Mouse (Mus musculus): ENCODE data around the gene B3gnt2.

B3gnt2 gene

GRCm38 (mm10) chr11:22813427-22813826 lies 47.3 kb downstream of the B3gnt2 start:
- DNase-seq, result no peak

- no peak for DNase-seq
These were observed 49.3 kb downstream of the B3gnt2 start for GRCm38 (mm10) chr11:22811413-22811812.

GRCm38 (mm10) chr11:22809465-22810096 lies 51.2 kb downstream of the B3gnt2 start:
- no peak for DNase-seq

DNA sequence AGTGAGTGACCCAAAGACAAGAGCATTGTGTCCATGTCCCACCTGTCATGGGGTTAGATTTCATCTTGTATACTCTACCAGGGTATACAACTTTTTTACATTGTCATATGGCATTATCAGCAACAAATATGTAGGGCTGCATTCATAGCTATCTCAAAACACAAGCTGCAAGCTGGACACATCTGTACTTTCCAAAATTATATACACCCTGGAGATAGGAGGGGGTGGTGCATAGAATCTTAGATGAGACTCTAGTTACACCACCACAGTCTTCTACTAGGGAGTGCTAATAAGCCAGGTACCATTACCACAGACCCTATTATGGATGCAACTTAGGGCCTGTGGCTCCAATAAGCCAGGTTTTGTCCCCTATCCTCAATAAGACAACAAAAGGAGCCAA lies 52.7 kb downstream of the B3gnt2 start:
- DNase-seq, result no peak

DNA sequence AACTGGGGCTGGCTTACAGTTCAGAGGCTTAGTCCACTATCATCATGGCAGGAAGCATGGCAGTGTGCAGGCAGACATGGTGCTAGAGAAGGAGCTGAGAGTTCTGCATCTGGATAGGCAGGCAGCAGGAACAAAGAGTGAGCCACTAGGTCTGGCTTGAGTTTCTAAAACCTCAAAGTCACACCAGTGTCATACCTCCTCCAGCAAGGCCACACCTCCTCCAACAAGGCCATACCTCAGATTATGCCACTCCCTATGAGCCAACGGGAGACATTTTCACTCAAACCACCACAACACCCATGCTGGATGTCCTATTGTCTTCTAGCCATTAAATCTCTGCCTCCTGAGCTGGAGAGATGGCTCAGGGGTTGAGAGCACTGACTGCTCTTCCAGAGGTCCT lies 55.6 kb downstream of the B3gnt2 start:
- DNase-seq, result no peak

- no peak for DNase-seq
These were observed 60.8 kb downstream of the B3gnt2 start for GRCm38 (mm10) chr11:22799987-22800424.

GRCm38 (mm10) chr11:22798916-22799315 lies 61.8 kb downstream of the B3gnt2 start:
- no peak for DNase-seq

GRCm38 (mm10) chr11:22794734-22795133 lies 66.0 kb downstream of the B3gnt2 start:
- no peak for DNase-seq

- DNase-seq, result no peak
These were observed 66.9 kb downstream of the B3gnt2 start for GRCm38 (mm10) chr11:22793881-22794203.

GRCm38 (mm10) chr11:22793176-22793880 lies 67.4 kb downstream of the B3gnt2 start:
- DNase-seq, result no peak

GRCm38 (mm10) chr11:22792149-22792548 lies 68.6 kb downstream of the B3gnt2 start:
- DNase-seq, result no peak

GRCm38 (mm10) chr11:22791726-22792125 lies 69.0 kb downstream of the B3gnt2 start:
- DNase-seq, result no peak

DNA sequence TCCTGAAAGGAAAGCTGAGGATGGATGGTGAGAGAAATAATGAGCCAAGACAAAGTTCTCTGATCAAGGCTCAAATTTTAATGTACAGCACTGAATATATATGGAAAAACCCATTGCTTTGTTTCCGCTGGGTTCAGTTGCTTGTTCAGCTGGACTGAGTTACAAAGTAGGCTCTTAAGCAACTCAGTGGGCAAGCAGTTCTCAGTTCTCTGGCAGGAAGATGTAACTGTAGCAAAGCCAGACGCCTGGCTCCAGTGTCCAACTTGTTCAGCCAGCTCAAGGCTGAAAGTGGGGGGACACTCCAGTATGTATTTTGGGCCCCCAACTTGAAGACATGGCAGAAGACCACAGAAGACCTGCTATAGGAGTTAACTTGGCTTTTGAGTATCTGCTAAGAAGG lies 72.9 kb downstream of the B3gnt2 start:
- no peak for DNase-seq

DNA sequence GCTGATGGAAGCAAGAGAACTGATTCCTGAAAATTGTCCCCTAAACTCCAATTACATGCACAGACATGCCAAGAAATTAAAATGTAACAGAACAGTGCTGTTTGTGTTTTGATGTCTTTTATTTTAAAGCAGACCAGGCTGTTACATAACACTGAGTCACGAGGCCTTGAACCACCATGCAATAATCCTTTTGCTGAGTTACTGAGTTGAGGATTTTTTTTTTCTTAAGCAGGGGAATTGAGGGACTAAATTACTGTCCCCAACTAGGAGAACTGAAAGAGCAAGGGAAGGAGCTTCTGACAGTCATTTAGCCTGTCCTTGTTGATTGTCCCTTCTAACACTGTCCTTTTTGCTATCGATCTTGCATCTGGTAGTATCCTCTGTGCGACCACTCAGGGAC lies 76.3 kb downstream of the B3gnt2 start:
- no peak for DNase-seq

DNA sequence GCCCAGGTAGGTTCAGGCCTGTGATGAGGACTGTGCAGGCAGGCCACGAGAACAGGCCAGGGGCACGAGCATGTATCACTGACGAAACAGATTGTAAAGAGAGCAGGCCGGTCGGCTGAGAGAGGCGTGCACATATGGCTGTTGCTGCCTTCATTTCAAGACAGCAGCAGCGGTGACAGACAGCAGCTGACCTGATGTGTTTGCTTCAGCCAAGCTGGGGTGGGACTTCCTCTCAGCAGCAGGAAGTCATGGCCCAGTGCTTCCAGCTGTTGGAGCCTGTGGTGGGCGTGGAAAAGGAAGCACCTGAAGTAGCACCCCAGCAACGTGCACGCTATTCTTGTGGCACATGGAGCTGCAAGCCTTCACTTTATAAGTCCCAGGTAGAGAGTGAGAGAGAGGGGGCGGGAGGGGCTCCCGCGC lies 78.0 kb downstream of the B3gnt2 start:
- DNase-seq, result no peak

DNA sequence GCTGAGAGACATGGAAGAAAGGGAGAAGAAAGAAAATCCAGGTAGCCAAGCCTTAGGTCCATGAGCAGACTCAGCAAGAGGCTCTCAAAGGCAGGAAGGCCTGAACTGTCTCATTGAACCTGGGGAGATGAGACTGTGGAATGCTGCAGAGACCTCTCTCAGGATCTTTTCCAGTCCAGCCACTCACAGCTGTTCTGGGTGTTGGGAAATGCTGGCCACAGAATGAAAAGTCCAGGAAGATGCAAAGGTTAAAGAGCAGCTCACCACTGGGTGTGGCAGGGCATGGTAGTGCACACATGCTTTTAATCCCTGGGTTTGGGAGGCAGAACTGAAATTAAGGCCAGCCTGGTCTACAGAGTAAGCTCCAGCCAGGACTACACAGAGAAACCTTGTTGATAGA lies 79.6 kb downstream of the B3gnt2 start:
- DNase-seq, result no peak

DNA sequence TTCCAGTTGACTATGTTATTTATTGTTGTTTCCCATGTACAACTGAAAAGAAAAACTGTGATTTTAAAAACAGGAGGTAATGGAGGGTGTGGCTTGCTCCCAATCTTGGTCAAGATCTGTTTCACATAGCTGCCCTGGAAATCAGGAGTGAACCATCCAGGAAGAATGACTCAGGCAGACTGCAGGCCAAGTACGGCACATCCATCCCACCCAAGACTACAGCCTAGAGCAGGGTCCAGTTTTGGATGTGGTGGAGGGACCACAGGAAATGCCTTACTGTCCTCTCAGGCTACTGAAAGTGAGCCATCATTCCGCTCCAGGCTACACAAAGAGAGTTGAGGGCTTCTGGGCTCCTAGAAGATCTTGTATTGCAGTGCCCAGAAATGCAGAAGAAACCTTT lies 80.0 kb downstream of the B3gnt2 start:
- no peak for DNase-seq

- no peak for DNase-seq
These were observed 80.8 kb downstream of the B3gnt2 start for GRCm38 (mm10) chr11:22779821-22780551.

DNA sequence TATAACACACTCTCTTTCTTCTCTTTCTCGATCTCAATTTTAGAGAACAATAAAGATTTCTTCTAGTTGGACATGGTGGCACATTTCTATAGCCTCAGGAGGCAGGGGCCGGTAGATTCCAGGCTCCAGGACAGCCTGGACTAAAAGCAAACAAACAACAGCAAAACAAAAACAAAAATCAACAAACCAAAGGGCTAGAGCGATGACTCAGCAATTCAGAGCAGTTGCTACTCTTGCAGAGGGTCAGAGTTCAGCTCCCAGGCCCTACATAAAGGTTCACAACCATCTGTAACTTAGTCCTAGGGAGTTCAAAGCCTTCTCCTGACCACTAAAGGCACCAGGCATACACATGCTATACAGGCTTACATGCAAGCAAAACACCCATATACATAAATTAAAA lies 82.2 kb downstream of the B3gnt2 start:
- DNase-seq, result no peak

- no peak for DNase-seq
These were observed 83.2 kb downstream of the B3gnt2 start for GRCm38 (mm10) chr11:22777531-22777930.

DNA sequence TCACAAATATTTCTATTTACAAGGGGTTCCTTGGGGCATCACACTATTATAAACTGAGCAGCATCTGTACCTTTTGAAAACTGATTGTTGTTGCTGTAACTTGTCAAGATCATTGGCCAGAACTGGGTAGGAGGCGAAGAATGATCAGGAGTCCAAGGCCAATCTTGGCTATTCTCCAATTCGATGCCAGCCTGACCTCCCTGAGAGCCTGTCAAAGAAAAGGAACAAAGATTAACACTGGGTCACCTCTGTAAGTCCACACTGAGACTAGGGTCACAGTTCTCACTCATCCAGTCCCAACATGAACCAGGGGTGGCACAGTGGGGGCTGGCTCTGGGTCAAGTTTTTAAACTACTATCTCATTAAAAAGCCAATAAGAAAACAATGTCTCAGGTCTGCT lies 85.9 kb downstream of the B3gnt2 start:
- no peak for DNase-seq

DNA sequence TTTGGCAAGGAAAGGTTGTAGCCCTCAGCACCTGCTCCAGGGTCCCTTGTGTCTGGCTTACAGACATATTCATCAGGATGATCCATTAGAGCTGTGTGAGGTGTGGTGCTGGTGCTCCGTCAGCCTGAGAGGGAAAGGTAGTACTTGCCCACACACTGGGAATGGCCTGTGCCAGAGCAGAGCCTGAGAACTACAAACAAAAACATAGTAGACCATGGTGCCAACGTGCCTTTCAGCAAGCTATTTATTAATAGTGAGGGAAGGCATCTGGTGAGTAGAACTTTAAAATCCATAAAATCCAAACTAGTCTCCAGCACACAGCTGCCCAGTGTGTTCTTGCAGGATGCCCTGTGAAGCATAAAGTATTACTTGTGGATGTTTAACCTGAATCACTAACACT lies 94.5 kb downstream of the B3gnt2 start:
- DNase-seq, result peak; percentile 8

- DNase-seq, result no peak
These were observed 95.3 kb downstream of the B3gnt2 start for GRCm38 (mm10) chr11:22765425-22765824.

All from layer of hippocampus, adult 9-11 months (tissue).